Mouse (Mus musculus): ENCODE results near the gene Nthl1.

Nthl1 gene

GRCm38 (mm10) chr17:24687599-24687998, 55.1 kb downstream of the Nthl1 start:
- no peak for DNase-seq (ENCODE audit: extremely low read depth, low read depth, low spot score)
